Mouse (Mus musculus) E14TG2a.4 (cell line): ENCODE measurements around the gene Arhgap32.
"Not testable (repeated sequence)": the region's sequence is repeated elsewhere in the genome, so short reads cannot be mapped to it uniquely, and the experiment has no call there.

Source experiments
- H3K27me3 ChIP-seq: 2 replicates; pipeline ENCODE4 v1.6.1; 2014; ENCODE audit warnings: low read length, control low read depth; ENCODE audit not compliant: insufficient read depth
- H3K36me3 ChIP-seq: 2 replicates; pipeline ENCODE4 v1.6.1; 2014; ENCODE audit warnings: low read length, control low read depth; ENCODE audit not compliant: insufficient read depth
- H3K4me1 ChIP-seq: replicated peaks from 2 replicates; pipeline ENCODE4 v1.6.1; 2014; ENCODE audit warnings: low read depth, low read length, control low read depth
- H3K4me3 ChIP-seq: replicated peaks from 2 replicates; pipeline ENCODE4 v1.5.1; 2014; ENCODE audit warnings: mild to moderate bottlenecking, low read length
- H3K9me3 ChIP-seq: 2 replicates; pipeline ENCODE4 v1.6.1; 2014; ENCODE audit warnings: low read length, control low read depth
- CTCF ChIP-seq: conservative IDR thresholded peaks from 2 replicates; pipeline ENCODE4 v1.5.1; 2014; ENCODE audit warnings: low read length
- NANOG ChIP-seq: IDR thresholded peaks from 2 replicates; pipeline ENCODE4 v1.6.1; 2014; ENCODE audit warnings: borderline replicate concordance, low read length, mixed read lengths
- POU5F1 ChIP-seq: IDR thresholded peaks from 2 replicates; pipeline ENCODE4 v1.6.1; 2014; ENCODE audit warnings: low read length, borderline replicate concordance

The Arhgap32 gene

GRCm38 (mm10) chr9:32118433-32118832, 2.5 kb downstream of the Arhgap32 start:
- H3K27me3 ChIP-seq: no peaks in the 10 kb centered on the region
- TF ChIP-seq POU5F1: no peak
- TF ChIP-seq NANOG: no peak
- TF ChIP-seq CTCF: no peak
- H3K4me1 ChIP-seq: peaks cover 9% of the 10 kb centered on the region
- H3K36me3 ChIP-seq: peaks cover 44% of the 10 kb centered on the region
- no peak overlapping the region for H3K4me3 ChIP-seq
- H3K9me3 ChIP-seq: peaks cover 23% of the 10 kb centered on the region

GRCm38 (mm10) chr9:32119586-32119985, 3.6 kb downstream of the Arhgap32 start:
- no peak overlapping the region for H3K4me3 ChIP-seq
- H3K4me1 ChIP-seq: peaks cover 9% of the 10 kb centered on the region
- peaks cover 45% of the 10 kb centered on the region for H3K36me3 ChIP-seq
- TF ChIP-seq CTCF (no peak), POU5F1 (no peak), NANOG (no peak)
- no peaks in the 10 kb centered on the region for H3K27me3 ChIP-seq
- H3K9me3 ChIP-seq: peaks cover 23% of the 10 kb centered on the region

GRCm38 (mm10) chr9:32120162-32120561, 4.2 kb downstream of the Arhgap32 start:
- Histone ChIP-seq H3K9me3 (peaks cover 23% of the 10 kb centered on the region), H3K36me3 (peaks cover 45% of the 10 kb centered on the region)
- TF ChIP-seq POU5F1 (no peak), CTCF (no peak), NANOG (no peak)

GRCm38 (mm10) chr9:32121271-32121670, 5.3 kb downstream of the Arhgap32 start:
- H3K9me3 ChIP-seq: peaks cover 23% of the 10 kb centered on the region
- not testable (repeated sequence) for H3K27me3 ChIP-seq, H3K4me1 ChIP-seq, H3K4me3 ChIP-seq
- H3K36me3 ChIP-seq: peaks cover 38% of the 10 kb centered on the region

More at GRCm38 (mm10) chr9:32120162-32120561, 4.2 kb downstream of the Arhgap32 start:
- Histone ChIP-seq H3K4me3 (no peak overlapping the region), H3K27me3 (no peaks in the 10 kb centered on the region), H3K4me1 (peaks cover 9% of the 10 kb centered on the region)

- peaks cover 54% of the 10 kb centered on the region for H3K4me1 ChIP-seq
- TF ChIP-seq POU5F1 (no peak), NANOG (no peak), CTCF (no peak)
- H3K9me3 ChIP-seq: no peaks in the 10 kb centered on the region
- peaks cover 25% of the 10 kb centered on the region for H3K36me3 ChIP-seq
- H3K27me3 ChIP-seq: no peaks in the 10 kb centered on the region
- peak overlapping the region; percentile 79 for H3K4me3 ChIP-seq
Observed at GRCm38 (mm10) chr9:32136195-32136594, 20.3 kb downstream of the Arhgap32 start.

GRCm38 (mm10) chr9:32136680-32137295, 20.9 kb downstream of the Arhgap32 start:
- Histone ChIP-seq H3K9me3 (no peaks in the 10 kb centered on the region), H3K4me1 (peaks cover 54% of the 10 kb centered on the region), H3K36me3 (peaks cover 20% of the 10 kb centered on the region), H3K4me3 (peak overlapping the region; percentile 79), H3K27me3 (no peaks in the 10 kb centered on the region)
- no peak for TF ChIP-seq NANOG
- no peak for TF ChIP-seq POU5F1
- no peak for TF ChIP-seq CTCF

- H3K27me3 ChIP-seq: no peaks in the 10 kb centered on the region
- H3K9me3 ChIP-seq: no peaks in the 10 kb centered on the region
- peaks cover 14% of the 10 kb centered on the region for H3K36me3 ChIP-seq
- no peak overlapping the region for H3K4me3 ChIP-seq
- peaks cover 58% of the 10 kb centered on the region for H3K4me1 ChIP-seq
- TF ChIP-seq NANOG (no peak), CTCF (no peak), POU5F1 (no peak)
Observed at GRCm38 (mm10) chr9:32137697-32138426, 21.9 kb downstream of the Arhgap32 start.

- Histone ChIP-seq H3K36me3 (peaks cover 12% of the 10 kb centered on the region), H3K27me3 (no peaks in the 10 kb centered on the region), H3K4me3 (no peak overlapping the region), H3K9me3 (no peaks in the 10 kb centered on the region), H3K4me1 (peaks cover 59% of the 10 kb centered on the region)
- TF ChIP-seq POU5F1 (no peak), NANOG (no peak)
Observed at GRCm38 (mm10) chr9:32138616-32139015, 22.7 kb downstream of the Arhgap32 start.
